Comparison of ENCODE assay signal across 24 mouse cellular contexts in the genomic region with DNA sequence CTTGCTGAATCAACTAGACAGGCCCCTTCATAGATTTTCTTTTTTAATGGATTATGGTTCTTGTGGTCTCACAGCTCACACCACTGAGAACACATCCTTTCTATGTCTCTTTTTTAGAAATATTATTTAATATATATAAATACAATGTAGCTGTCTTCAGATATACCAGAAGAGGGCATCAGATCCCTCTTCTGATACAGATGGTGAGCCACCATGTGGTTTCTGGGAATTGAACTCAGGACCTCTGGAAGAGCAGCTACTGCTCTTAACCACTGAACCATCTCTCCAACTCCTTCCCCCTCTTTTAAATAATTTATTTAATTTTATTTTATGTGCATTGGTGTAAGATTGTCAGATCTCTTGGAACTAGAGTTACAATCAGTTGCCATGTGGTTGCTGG. TPM values are rescaled to one million over a fixed set of nuclear protein-coding genes. Genes with fewer than 3 reads are reported as not detected.
A peak's percentile ranks its signal among the peaks of the same experiment; 100 is the strongest.
DNase-seq lines count a peak whose midpoint lies in the region; ATAC-seq and TF ChIP-seq lines count a peak whose summit lies in the region.
"Had no signal": no experiment of that assay in that cellular context is flagged by ENCODE, and none has a peak within 500 bp of the region (broad histone marks: within the 10 kb centered on the region; RNA-seq: fewer than 3 reads in every experiment).

No protein-coding gene starts in this region.

- H3K27me3 ChIP-seq in heart, adult 2 months (ENCODE audit: control insufficient read depth, insufficient read depth, low read length): no peaks in the 10 kb centered on the region
- no peaks in the 10 kb centered on the region for H3K27me3 ChIP-seq in liver, embryonic 14.5 days (ENCODE audit: control insufficient read depth, insufficient read depth, low read length)
- H3K27me3 ChIP-seq in liver, embryonic 11.5 days (replicated peaks; ENCODE audit: control insufficient read depth, insufficient read depth, low read length): no peaks in the 10 kb centered on the region
- H3K27me3 ChIP-seq in splenic B cell, adult 2 months (ENCODE audit: control insufficient read depth, insufficient read depth, low read length, poor library complexity, severe bottlenecking): no peaks in the 10 kb centered on the region
- H3K27me3 ChIP-seq: forebrain, embryonic 13.5 days; heart, embryonic 15.5 days had no signal

- TF ChIP-seq CTCF in heart, adult 2 months (IDR thresholded peaks at IDR 0.05): peak; percentile 39
- peak; percentile 3; the same call in 1 of the 2 replicates for TF ChIP-seq CTCF in liver, embryonic 14.5 days (IDR thresholded peaks at IDR 0.05; ENCODE audit: low read depth)

- no peak for TF ChIP-seq POLR2A in heart, adult 2 months (IDR thresholded peaks at IDR 0.05; ENCODE audit: insufficient read depth, low read depth, low read length)

- intact Hi-C loops in heart, adult 2 months (cut with DNase I): loop anchor here (5.0 kb wide), 1 partner anchor 37 kb away; no protein-coding TSS in a partner anchor
- intact Hi-C loops in heart, postnatal 14 days (cut with DNase I): no loop called here

- H3K4me1 ChIP-seq in heart, adult 2 months (ENCODE audit: control insufficient read depth, insufficient read depth, low read length): no peaks in the 10 kb centered on the region
- H3K4me1 ChIP-seq in liver, embryonic 14.5 days (replicated peaks; ENCODE audit: control insufficient read depth in 2 of 2, insufficient read depth in 2 of 2, low read length in 1 of 2): no peaks in the 10 kb centered on the region
- H3K4me1 ChIP-seq in liver, embryonic 11.5 days (replicated peaks; ENCODE audit: control insufficient read depth, insufficient read depth, low read length): no peaks in the 10 kb centered on the region
- H3K4me1 ChIP-seq: embryonic facial prominence, embryonic 10.5 days had no signal

- no peaks in the 10 kb centered on the region for H3K79me2 ChIP-seq in heart, adult 2 months (replicated peaks; ENCODE audit: control insufficient read depth, insufficient read depth, low read length)

- H3K9ac ChIP-seq in heart, adult 2 months (ENCODE audit: low read depth, low read length): no peak overlapping the region
- H3K9ac ChIP-seq in liver, embryonic 14.5 days (replicated peaks): no peak overlapping the region
- no peak overlapping the region for H3K9ac ChIP-seq in liver, embryonic 11.5 days (ENCODE audit: low read depth, low read length)
- H3K9ac ChIP-seq: forebrain, embryonic 13.5 days; forebrain, postnatal 0 days; heart, embryonic 15.5 days; hindbrain, embryonic 14.5 days had no signal

- no peak for TF ChIP-seq EP300 in heart, adult 2 months (IDR thresholded peaks at IDR 0.05; ENCODE audit: insufficient read depth, low read depth, low read length)
- no peak for TF ChIP-seq EP300 in liver, embryonic 14.5 days (IDR thresholded peaks at IDR 0.05; ENCODE audit: low read depth)

- ATAC-seq in liver, embryonic 14.5 days (ENCODE audit: insufficient read depth): no peak
- no peak for ATAC-seq in liver, embryonic 11.5 days (replicated peaks; ENCODE audit: low FRiP score)
- ATAC-seq: activated CD4-positive, CD25-positive, alpha-beta regulatory T cell, adult 4 months; forebrain, embryonic 13.5 days; forebrain, postnatal 0 days; intestine, embryonic 16.5 days had no signal

- H3K36me3 ChIP-seq in heart, adult 2 months (ENCODE audit: control insufficient read depth, insufficient read depth, low read length): no peaks in the 10 kb centered on the region
- peaks cover 9% of the 10 kb centered on the region for H3K36me3 ChIP-seq in liver, embryonic 14.5 days (replicated peaks; ENCODE audit: control insufficient read depth, insufficient read depth, low read depth)
- H3K36me3 ChIP-seq in liver, embryonic 11.5 days (ENCODE audit: control insufficient read depth, insufficient read depth, low read length): peaks cover 30% of the 10 kb centered on the region
- H3K36me3 ChIP-seq in splenic B cell, adult 2 months (ENCODE audit: control insufficient read depth, insufficient read depth, low read length, poor library complexity, severe bottlenecking): peaks cover 3% of the 10 kb centered on the region; the same call in 1 of the 2 replicates

- no peaks in the 10 kb centered on the region for H3K9me3 ChIP-seq in liver, embryonic 14.5 days (ENCODE audit: control insufficient read depth, low read length)
- H3K9me3 ChIP-seq in liver, embryonic 11.5 days (ENCODE audit: control insufficient read depth, low read length): no peaks in the 10 kb centered on the region
- H3K9me3 ChIP-seq: embryonic facial prominence, embryonic 10.5 days; forebrain, embryonic 13.5 days; G1E; heart, embryonic 15.5 days; hindbrain, embryonic 10.5 days had no signal

- no peak overlapping the region for H3K4me3 ChIP-seq in heart, adult 2 months
- no peak overlapping the region for H3K4me3 ChIP-seq in liver, embryonic 14.5 days (ENCODE audit: insufficient read depth in 1 of 2, low read depth in 2 of 2, low read length in 2 of 2)
- no peak overlapping the region for H3K4me3 ChIP-seq in liver, embryonic 11.5 days (ENCODE audit: low read depth, low read length)
- H3K4me3 ChIP-seq: embryonic facial prominence, embryonic 10.5 days; forebrain, embryonic 13.5 days; heart, embryonic 15.5 days; hindbrain, embryonic 10.5 days had no signal

- no peak overlapping the region for H3K27ac ChIP-seq in heart, adult 2 months
- no peak overlapping the region for H3K27ac ChIP-seq in liver, embryonic 14.5 days
- no peak overlapping the region for H3K27ac ChIP-seq in liver, embryonic 11.5 days (ENCODE audit: low read depth, low read length)
- H3K27ac ChIP-seq: embryonic facial prominence, embryonic 10.5 days; forebrain, embryonic 13.5 days; heart, embryonic 15.5 days; hindbrain, embryonic 10.5 days; hindbrain, embryonic 14.5 days had no signal

- H3K4me2 ChIP-seq in liver, embryonic 14.5 days (ENCODE audit: low read depth): no peak overlapping the region
- H3K4me2 ChIP-seq in liver, embryonic 11.5 days: no peak overlapping the region
- H3K4me2 ChIP-seq: forebrain, embryonic 13.5 days; heart, embryonic 11.5 days; heart, embryonic 15.5 days; hindbrain, embryonic 14.5 days had no signal

- DNase-seq in heart, adult 2 months: no peak
- no peak for DNase-seq in heart, postnatal 14 days
- no peak for DNase-seq in liver, embryonic 14.5 days (ENCODE audit: low read depth in 3 of 3, low spot score in 3 of 3)
- no peak for DNase-seq in liver, embryonic 11.5 days (ENCODE audit: low spot score)
- peak; percentile 2 for DNase-seq in CD4-positive helper T cell, adult 2 months (ENCODE audit: low read depth, low spot score)
- DNase-seq in splenic B cell, adult 2 months (ENCODE audit: low read depth, low spot score): peak; percentile 28
- no peak for DNase-seq in frontal cortex, postnatal 10 days (ENCODE audit: low spot score in 2 of 2)
- no peak for DNase-seq in embryo, embryonic 10 days (ENCODE audit: low spot score)
- DNase-seq: adrenal gland, postnatal 25 days; B cell, adult 2 months; cerebellum, adult 18-20 months; cerebellum, adult 9-11 months; cerebellum, postnatal 36 days; forebrain, postnatal 0 days; heart, adult 18-20 months had no signal

RNA-seq across cellular contexts. Expression of a gene that starts 20.6 kb away (rescaled TPM):
- 10 to 100 TPM in 1 of 2 experiments, 1 to 10 TPM in 1; 6.7 to 10.7 TPM for total RNA-seq in heart, adult 2 months (2021)
- 5.4 and 6.9 TPM in 2 replicates for polyA plus RNA-seq in heart, adult 2 months (2012; rRNA removed)
- total RNA-seq in heart, postnatal 14 days (2021): 10 to 100 TPM; 10.5 to 11.6 TPM
- 2.5 TPM in 2 replicates for polyA plus RNA-seq in liver, embryonic 14.5 days (2012; rRNA removed)
- 1.0 and 1.2 TPM in 2 replicates for polyA plus RNA-seq in liver, embryonic 14.5 days (2014; fragmentation: Nextera tagmentation; extraction: Ambion mirVana)
- polyA plus RNA-seq in liver, embryonic 11.5 days (2014; fragmentation: Nextera tagmentation; extraction: Ambion mirVana): 3.5 and 3.9 TPM in 2 replicates

RNA-seq across cellular contexts. Expression of a gene that starts 39.5 kb away (rescaled TPM):
- total RNA-seq in heart, adult 2 months (2021): 10 to 100 TPM; 16.3 to 17.8 TPM
- polyA plus RNA-seq in heart, adult 2 months (2012; rRNA removed): 2.8 and 4.6 TPM in 2 replicates
- 10 to 100 TPM; 11.2 to 14.2 TPM for total RNA-seq in heart, postnatal 14 days (2021)
- polyA plus RNA-seq in liver, embryonic 14.5 days (2012; rRNA removed): 3.1 and 9.3 TPM in 2 replicates
- 14.6 and 16.5 TPM in 2 replicates for polyA plus RNA-seq in liver, embryonic 14.5 days (2014; fragmentation: Nextera tagmentation; extraction: Ambion mirVana)
- 57.7 and 63.0 TPM in 2 replicates for polyA plus RNA-seq in liver, embryonic 11.5 days (2014; fragmentation: Nextera tagmentation; extraction: Ambion mirVana)

Comparison
In these comparisons a context has a peak if more than half of its experiments do, and no peak if none do; other contexts are left out.
1. DNase-seq: peak in CD4-positive helper T cell, adult 2 months (single experiment) and splenic B cell, adult 2 months (single experiment); none in heart, adult 2 months (0 of 2), heart, postnatal 14 days (0 of 2), liver, embryonic 14.5 days (0 of 3), liver, embryonic 11.5 days (single experiment), frontal cortex, postnatal 10 days (0 of 2) and embryo, embryonic 10 days (single experiment).